Mouse (Mus musculus): ENCODE data around the gene 4931428F04Rik. TPM values are rescaled to one million over a fixed set of nuclear protein-coding genes. Genes with fewer than 3 reads are reported as not detected.

Gene 4931428F04Rik
- polyA plus RNA-seq, 1 experiment from 2014 or later = 84.6 TPM

DNA sequence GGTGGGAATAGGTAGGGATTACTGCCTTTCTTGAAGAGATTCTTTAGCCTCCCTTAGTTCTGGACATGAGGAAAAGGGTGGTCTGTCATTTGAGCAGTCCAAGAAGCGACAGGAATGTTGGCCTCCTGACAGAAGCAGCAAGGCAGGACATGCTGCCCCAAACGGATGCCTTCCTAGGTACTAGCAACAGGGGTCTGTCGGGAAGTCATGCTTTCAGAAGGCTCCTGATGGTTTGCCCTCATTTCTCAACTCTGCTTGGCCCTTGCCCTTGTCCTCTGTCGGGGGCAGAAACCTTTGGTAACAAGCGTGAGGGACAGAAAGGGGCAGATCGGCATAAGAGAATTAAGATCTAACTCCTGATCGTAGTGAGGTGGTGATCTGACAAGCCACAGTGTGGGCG is 20.5 kb upstream of the 4931428F04Rik start:
- no peak overlapping the region for H3K4me3 ChIP-seq (ENCODE audit: low read depth, low read length)
- ATAC-seq (ENCODE audit: low read depth) = no peak
- H3K9me3 ChIP-seq (ENCODE audit: control insufficient read depth, low read length) = no peaks in the 10 kb centered on the region
- H3K9ac ChIP-seq (replicated peaks; ENCODE audit: low read depth, low read length) = no peak overlapping the region
- 92% methylated on average over 8 of the region's 8 CpGs for WGBS
- peaks cover 8% of the 10 kb centered on the region; the same call in 1 of the 2 replicates for H3K4me1 ChIP-seq (ENCODE audit: control insufficient read depth, insufficient read depth, low read length)
- no peak overlapping the region for H3K27ac ChIP-seq (ENCODE audit: low read depth, low read length)
- peaks cover 30% of the 10 kb centered on the region for H3K36me3 ChIP-seq (ENCODE audit: control insufficient read depth, insufficient read depth, low read length)
- no peaks in the 10 kb centered on the region for H3K27me3 ChIP-seq (ENCODE audit: control insufficient read depth, insufficient read depth, low read length)
- no peak overlapping the region for H3K4me2 ChIP-seq (ENCODE audit: low read depth, low read length)

DNA sequence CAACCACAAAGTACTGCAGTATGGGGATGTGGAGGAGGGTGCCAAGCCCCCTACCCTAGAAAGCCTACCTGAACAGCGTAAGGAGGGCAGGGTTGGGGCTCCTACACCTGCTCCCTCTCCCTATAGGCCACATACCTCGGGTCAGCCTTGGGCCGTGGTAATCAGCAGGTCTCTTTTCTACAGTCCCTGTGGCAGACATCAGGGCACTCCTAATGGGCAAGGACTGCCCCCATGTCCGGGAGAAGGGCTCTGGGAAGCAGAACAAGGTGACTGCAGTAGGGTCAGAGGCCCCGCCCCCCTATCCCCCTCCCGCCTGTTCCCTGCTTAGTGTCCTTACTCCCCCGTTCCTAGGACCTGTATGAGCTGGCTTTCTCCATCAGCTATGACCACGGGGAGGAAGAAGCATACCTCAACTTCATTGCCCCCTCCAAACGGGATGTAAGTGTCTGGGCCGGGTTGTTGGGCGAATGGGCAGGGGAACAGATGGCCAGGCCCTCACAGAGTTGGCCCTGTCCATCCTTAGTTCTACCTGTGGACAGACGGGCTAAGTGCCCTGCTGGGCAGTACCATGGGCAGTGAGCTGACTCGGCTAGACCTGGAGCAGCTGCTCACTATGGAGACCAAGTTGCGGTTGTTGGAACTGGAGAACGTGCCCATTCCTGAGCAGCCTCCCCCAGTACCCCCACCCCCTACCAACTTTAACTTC is 19.6 kb upstream of the 4931428F04Rik start:
- no peak overlapping the region for H3K4me3 ChIP-seq (ENCODE audit: low read depth, low read length)
- no peaks in the 10 kb centered on the region for H3K9me3 ChIP-seq (ENCODE audit: control insufficient read depth, low read length)
- no peak overlapping the region for H3K9ac ChIP-seq (replicated peaks; ENCODE audit: low read depth, low read length)
- ATAC-seq (ENCODE audit: low read depth) = no peak
- 81% methylated on average over 15 of the region's 15 CpGs for WGBS
- peaks cover 12% of the 10 kb centered on the region; the same call in 1 of the 2 replicates for H3K4me1 ChIP-seq (ENCODE audit: control insufficient read depth, insufficient read depth, low read length)
- no peaks in the 10 kb centered on the region for H3K27me3 ChIP-seq (ENCODE audit: control insufficient read depth, insufficient read depth, low read length)
- H3K27ac ChIP-seq (ENCODE audit: low read depth, low read length) = no peak overlapping the region
- H3K36me3 ChIP-seq (ENCODE audit: control insufficient read depth, insufficient read depth, low read length) = peaks cover 24% of the 10 kb centered on the region
- no peak overlapping the region for H3K4me2 ChIP-seq (ENCODE audit: low read depth, low read length)

DNA sequence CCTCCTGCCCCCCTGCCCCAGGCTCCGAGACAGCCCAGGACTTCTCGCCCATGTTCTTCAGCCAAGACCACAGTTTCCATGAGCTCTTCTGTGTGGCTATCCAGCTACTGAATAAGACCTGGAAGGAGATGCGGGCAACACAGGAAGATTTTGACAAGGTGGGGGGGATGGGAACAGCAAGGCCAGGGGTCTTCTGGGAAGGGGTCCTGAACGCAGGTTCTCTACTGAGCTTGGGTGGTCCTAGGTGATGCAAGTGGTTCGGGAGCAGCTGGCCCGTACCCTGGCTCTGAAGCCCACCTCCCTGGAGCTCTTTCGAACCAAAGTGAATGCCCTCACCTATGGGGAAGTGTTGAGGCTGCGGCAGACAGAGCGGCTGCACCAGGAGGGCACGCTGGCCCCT is 18.8 kb upstream of the 4931428F04Rik start:
- H3K27me3 ChIP-seq (ENCODE audit: control insufficient read depth, insufficient read depth, low read length) = no peaks in the 10 kb centered on the region
- no peak overlapping the region for H3K4me3 ChIP-seq (ENCODE audit: low read depth, low read length)
- peaks cover 22% of the 10 kb centered on the region for H3K36me3 ChIP-seq (ENCODE audit: control insufficient read depth, insufficient read depth, low read length)
- H3K4me1 ChIP-seq (ENCODE audit: control insufficient read depth, insufficient read depth, low read length) = peaks cover 12% of the 10 kb centered on the region; the same call in 1 of the 2 replicates
- no peak for ATAC-seq (ENCODE audit: low read depth)
- H3K9ac ChIP-seq (replicated peaks; ENCODE audit: low read depth, low read length) = no peak overlapping the region
- 95% methylated on average over 10 of the region's 10 CpGs for WGBS
- no peak overlapping the region for H3K4me2 ChIP-seq (ENCODE audit: low read depth, low read length)
- no peaks in the 10 kb centered on the region for H3K9me3 ChIP-seq (ENCODE audit: control insufficient read depth, low read length)
- no peak overlapping the region for H3K27ac ChIP-seq (ENCODE audit: low read depth, low read length)

DNA sequence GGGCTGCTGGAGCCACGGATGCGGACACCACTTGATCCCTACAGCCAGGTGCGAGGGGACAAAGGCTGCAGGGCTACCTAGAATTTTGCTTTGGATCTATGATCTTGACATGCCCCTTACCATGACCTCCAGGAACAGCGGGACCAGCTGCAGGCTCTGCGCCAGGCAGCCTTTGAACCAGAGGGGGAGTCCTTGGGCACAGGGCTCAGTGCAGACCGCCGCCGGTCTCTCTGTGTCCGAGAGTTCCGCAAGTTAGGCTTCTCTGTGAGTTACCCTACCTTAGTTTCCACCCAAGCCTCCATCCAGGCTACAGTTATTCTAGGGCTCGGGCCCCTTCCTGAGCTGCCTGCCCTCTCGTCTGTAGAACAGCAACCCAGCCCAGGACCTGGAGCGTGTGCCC is 18.0 kb upstream of the 4931428F04Rik start:
- Histone ChIP-seq H3K4me2 (ENCODE audit: low read depth, low read length) (no peak overlapping the region), H3K9ac (replicated peaks; ENCODE audit: low read depth, low read length) (no peak overlapping the region), H3K27me3 (ENCODE audit: control insufficient read depth, insufficient read depth, low read length) (no peaks in the 10 kb centered on the region), H3K4me3 (ENCODE audit: low read depth, low read length) (no peak overlapping the region), H3K4me1 (ENCODE audit: control insufficient read depth, insufficient read depth, low read length) (peaks cover 12% of the 10 kb centered on the region; the same call in 1 of the 2 replicates), H3K36me3 (ENCODE audit: control insufficient read depth, insufficient read depth, low read length) (peaks cover 22% of the 10 kb centered on the region), H3K9me3 (ENCODE audit: control insufficient read depth, low read length) (no peaks in the 10 kb centered on the region), H3K27ac (ENCODE audit: low read depth, low read length) (no peak overlapping the region)
- no peak for ATAC-seq (ENCODE audit: low read depth)
- 97% methylated on average over 13 of the region's 13 CpGs for WGBS

DNA sequence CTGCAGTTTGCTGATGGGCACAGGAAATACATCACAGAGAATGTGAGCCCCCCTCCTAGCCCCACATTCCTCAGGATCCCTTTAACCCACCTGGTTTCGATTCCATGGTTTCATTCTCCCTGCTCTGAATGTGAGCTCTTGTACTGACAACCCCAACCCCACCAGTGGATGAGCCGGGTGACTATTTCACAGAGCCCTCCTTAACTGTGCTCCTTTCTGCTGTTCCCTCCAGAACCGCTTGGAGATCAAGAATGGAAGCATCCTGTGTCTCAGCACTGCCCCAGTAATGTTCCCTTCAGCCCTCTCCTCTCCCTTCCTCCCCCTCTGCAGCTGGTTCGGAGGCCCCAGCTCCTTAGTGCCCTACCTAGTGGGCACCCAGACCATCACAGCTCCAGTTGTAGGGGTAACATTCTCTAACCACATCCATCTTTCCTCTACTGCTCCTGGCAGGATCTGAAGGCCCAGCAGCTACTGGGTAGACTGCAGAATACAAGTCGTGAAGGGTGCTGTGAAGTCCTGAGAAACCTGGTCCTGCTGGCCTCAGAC is 16.6 kb upstream of the 4931428F04Rik start:
- H3K27me3 ChIP-seq (ENCODE audit: control insufficient read depth, insufficient read depth, low read length) = no peaks in the 10 kb centered on the region
- peaks cover 29% of the 10 kb centered on the region for H3K36me3 ChIP-seq (ENCODE audit: control insufficient read depth, insufficient read depth, low read length)
- H3K4me2 ChIP-seq (ENCODE audit: low read depth, low read length) = 0 out of 2 replicates have a peak overlapping the region, but pooled peaks have one; percentile 9
- no peak overlapping the region for H3K9ac ChIP-seq (replicated peaks; ENCODE audit: low read depth, low read length)
- 0 out of 2 replicates have a peak, but pooled peaks have one; percentile 8 for ATAC-seq (ENCODE audit: low read depth)
- WGBS = 59% methylated on average over 5 of the region's 5 CpGs
- H3K27ac ChIP-seq (ENCODE audit: low read depth, low read length) = no peak overlapping the region
- no peaks in the 10 kb centered on the region for H3K9me3 ChIP-seq (ENCODE audit: control insufficient read depth, low read length)
- H3K4me3 ChIP-seq (ENCODE audit: low read depth, low read length) = no peak overlapping the region
- H3K4me1 ChIP-seq (ENCODE audit: control insufficient read depth, insufficient read depth, low read length) = peaks cover 12% of the 10 kb centered on the region; the same call in 1 of the 2 replicates

DNA sequence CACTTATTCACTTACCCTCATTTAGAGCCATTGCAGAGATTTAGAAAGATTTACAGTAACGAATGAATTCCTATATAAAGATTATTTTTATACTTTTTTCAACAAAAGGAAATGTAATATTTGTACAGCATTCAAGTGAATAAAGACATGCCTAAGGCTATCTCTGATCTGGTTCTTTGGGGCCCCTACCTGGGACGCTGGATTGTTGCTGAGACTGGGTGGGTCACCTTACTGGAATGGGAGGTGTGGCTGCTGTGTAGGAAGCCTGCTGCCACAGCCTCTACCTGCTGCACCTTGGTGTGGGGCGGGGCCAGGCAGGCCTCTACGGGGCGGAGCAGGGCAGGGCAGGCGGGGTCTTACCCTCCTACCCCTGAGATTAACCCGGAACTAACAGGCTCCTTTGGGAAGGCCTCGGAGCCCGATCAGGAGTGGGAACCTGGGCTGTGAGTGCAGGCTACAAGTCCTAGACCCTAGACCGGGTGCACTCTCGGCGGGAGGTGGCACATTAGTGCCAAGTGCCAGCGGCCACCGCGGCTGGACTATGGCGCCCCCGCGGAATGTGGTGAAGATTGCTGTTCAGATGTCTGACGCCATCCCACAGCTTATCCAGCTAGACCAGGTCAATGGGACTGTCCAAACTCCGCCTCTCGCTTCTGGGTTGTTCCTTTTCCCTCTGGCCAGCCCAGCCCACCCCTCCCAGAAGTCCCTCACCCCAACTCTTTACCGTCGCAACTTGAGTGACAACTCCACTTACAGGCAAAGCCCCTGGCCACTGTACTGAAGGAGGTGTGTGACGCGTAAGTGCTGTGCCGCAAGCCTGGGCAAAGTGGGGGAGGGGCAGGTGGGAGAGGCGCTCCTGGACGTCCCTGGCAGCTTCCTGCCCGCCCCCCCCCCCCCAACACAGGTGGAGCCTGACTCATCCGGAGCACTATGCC is 15.8 kb upstream of the 4931428F04Rik start, which contains the start of gene Elmo3:
Elmo3 (plus strand) TSS at position 391 of the 935 bp plus-strand sequence.
- ATAC-seq (ENCODE audit: low read depth) = peak; percentile 46
- Histone ChIP-seq H3K4me1 (ENCODE audit: control insufficient read depth, insufficient read depth, low read length) (peaks cover 12% of the 10 kb centered on the region; the same call in 1 of the 2 replicates), H3K27ac (ENCODE audit: low read depth, low read length) (0 out of 2 replicates have a peak within 1 kb of the TSS, but pooled peaks have one; percentile 31), H3K4me3 (ENCODE audit: low read depth, low read length) (no peak within 1 kb of the TSS), H3K36me3 (ENCODE audit: control insufficient read depth, insufficient read depth, low read length) (peaks cover 33% of the 10 kb centered on the region), H3K9ac (replicated peaks; ENCODE audit: low read depth, low read length) (0 out of 2 replicates have a peak within 1 kb of the TSS, but pooled peaks have one; percentile 12), H3K9me3 (ENCODE audit: control insufficient read depth, low read length) (no peaks in the 10 kb centered on the region), H3K27me3 (ENCODE audit: control insufficient read depth, insufficient read depth, low read length) (no peaks in the 10 kb centered on the region), H3K4me2 (ENCODE audit: low read depth, low read length) (peak within 1 kb of the TSS; percentile 9)
- 10% methylated on average over 28 of the region's 30 CpGs for WGBS

DNA sequence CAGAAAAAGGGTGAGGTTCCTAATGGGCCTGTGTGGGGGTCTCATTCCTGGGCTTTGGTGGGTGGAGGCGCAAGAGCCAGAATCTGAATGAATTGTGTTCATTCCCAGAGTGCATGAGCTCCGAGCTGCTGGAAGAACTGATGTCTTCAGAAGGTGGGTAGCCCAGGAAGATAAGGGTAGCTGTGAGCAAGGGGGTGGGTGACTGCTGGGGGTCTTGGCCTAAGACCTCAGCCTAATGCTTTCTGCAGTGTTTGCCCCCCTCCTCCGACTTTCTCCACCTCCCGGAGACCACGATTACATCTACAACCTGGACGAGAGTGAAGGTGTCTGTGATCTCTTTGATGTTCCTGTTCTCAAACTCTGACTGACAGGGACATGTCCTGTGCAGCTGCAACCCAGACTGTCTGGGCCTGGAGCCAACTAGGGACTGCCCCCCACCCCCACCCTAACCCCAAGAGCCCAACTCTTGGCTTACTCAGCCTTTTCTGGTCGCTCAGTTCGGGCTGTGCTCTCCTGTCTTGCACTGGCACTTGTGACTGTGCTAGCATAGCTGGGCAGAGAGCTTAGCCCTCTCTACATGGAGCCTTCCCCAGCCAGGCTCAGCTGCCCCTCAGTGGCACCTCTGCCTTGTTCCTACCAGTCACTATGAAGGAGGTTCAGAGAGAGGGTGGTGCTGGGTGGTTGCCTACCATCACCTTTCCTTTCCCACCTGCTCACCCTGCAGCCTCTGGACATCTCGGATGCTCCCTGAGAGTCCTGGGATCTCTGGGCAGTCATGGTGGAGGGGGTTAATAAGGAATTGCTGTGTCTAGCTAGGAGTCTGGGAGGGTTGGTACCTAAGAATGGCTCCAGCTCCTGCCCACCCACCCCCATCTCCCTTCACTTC is 14.9 kb upstream of the 4931428F04Rik start:
- ATAC-seq (ENCODE audit: low read depth) = peak; percentile 22; the same call in 1 of the 2 replicates
- Histone ChIP-seq H3K27ac (ENCODE audit: low read depth, low read length) (no peak overlapping the region), H3K4me1 (ENCODE audit: control insufficient read depth, insufficient read depth, low read length) (peaks cover 12% of the 10 kb centered on the region; the same call in 1 of the 2 replicates), H3K4me3 (ENCODE audit: low read depth, low read length) (no peak overlapping the region), H3K36me3 (ENCODE audit: control insufficient read depth, insufficient read depth, low read length) (peaks cover 42% of the 10 kb centered on the region), H3K9me3 (ENCODE audit: control insufficient read depth, low read length) (no peaks in the 10 kb centered on the region), H3K4me2 (ENCODE audit: low read depth, low read length) (no peak overlapping the region), H3K9ac (replicated peaks; ENCODE audit: low read depth, low read length) (no peak overlapping the region), H3K27me3 (ENCODE audit: control insufficient read depth, insufficient read depth, low read length) (no peaks in the 10 kb centered on the region)
- 71% methylated on average over 9 of the region's 9 CpGs for WGBS

DNA sequence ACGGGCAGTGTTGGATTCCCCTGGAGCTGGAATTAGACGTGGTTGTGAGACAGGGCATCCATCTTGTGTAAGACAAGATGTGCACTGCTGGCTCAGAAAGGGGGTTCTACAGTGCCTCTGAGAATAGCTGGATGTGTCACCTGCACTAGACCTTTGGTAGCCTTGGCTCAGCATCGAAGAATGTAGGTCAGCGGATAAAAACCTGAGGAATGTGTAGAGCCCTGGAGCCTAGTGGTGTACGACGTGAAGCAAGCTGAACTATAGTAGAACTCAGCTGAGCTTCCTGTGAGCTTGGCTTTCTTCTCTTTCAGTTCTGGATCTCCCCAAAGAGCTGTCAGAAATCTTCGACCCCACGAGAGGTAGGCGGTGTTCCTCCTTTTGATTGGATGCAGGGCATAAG is 14.2 kb upstream of the 4931428F04Rik start:
- 82% methylated on average over 9 of the region's 9 CpGs for WGBS
- ATAC-seq (ENCODE audit: low read depth) = no peak
- H3K27ac ChIP-seq (ENCODE audit: low read depth, low read length) = no peak overlapping the region
- H3K36me3 ChIP-seq (ENCODE audit: control insufficient read depth, insufficient read depth, low read length) = peaks cover 42% of the 10 kb centered on the region
- no peak overlapping the region for H3K9ac ChIP-seq (replicated peaks; ENCODE audit: low read depth, low read length)
- no peak overlapping the region for H3K4me2 ChIP-seq (ENCODE audit: low read depth, low read length)
- no peaks in the 10 kb centered on the region for H3K27me3 ChIP-seq (ENCODE audit: control insufficient read depth, insufficient read depth, low read length)
- H3K9me3 ChIP-seq (ENCODE audit: control insufficient read depth, low read length) = no peaks in the 10 kb centered on the region
- peaks cover 13% of the 10 kb centered on the region for H3K4me1 ChIP-seq (ENCODE audit: control insufficient read depth, insufficient read depth, low read length)
- no peak overlapping the region for H3K4me3 ChIP-seq (ENCODE audit: low read depth, low read length)

Data from neural tube, embryonic 14.5 days (tissue).